Mouse (Mus musculus) erythroblast, embryonic 14.5 days (primary cell): ENCODE results near the gene Tspan9.

ENCODE experiments used
- GATA1 ChIP-seq: IDR thresholded peaks from 2 replicates; pipeline ENCODE4 v1.6.1; 2012; ENCODE audit warnings: low read length, inconsistent platforms, mixed read lengths
- TAL1 ChIP-seq: IDR thresholded peaks from 3 replicates; pipeline ENCODE4 v1.6.1; 2012; ENCODE audit warnings: low read length, inconsistent platforms, mixed read lengths

DNA sequence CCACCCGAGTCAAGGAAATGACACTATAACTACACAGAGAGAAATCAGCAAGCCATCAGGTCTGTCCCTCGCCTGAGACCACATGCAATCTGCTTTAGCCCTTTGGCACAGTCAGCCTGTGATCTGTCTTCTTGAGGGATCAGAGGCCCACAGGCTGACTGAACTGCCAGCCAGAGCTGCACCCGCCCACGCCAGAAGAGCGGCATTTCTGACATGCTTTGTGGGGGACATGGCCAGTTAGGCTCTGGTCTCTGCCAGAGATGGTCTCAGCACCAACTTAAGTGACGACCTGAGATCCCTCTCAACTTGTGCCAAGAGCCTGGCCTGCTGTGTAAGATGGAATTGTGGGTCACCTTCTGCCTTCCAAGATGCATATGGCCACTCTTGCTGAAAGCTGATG lies 166.7 kb downstream of the Tspan9 start:
- no peak for TF ChIP-seq GATA1
- TF ChIP-seq TAL1 = no peak
